Mouse (Mus musculus): ENCODE data around the gene Pik3ca. TPM values are rescaled to one million over a fixed set of nuclear protein-coding genes. Genes with fewer than 3 reads are reported as not detected.

Pik3ca gene
- total RNA-seq, 1 experiment: 19.8 TPM

GRCm38 (mm10) chr3:32490928-32491315 lies 93.5 kb downstream of the Pik3ca start:
- H3K9me3 ChIP-seq (ENCODE audit: control insufficient read depth, insufficient read depth, low read depth, low read length): no peaks in the 10 kb centered on the region
- no peaks in the 10 kb centered on the region for H3K36me3 ChIP-seq (ENCODE audit: control insufficient read depth, insufficient read depth, low read length, poor library complexity, severe bottlenecking)
- no peak for DNase-seq (ENCODE audit: low read depth, low spot score)
- H3K4me3 ChIP-seq (ENCODE audit: insufficient read depth in 1 of 2, low read depth in 1 of 2, low read length in 2 of 2, poor library complexity in 1 of 2, severe bottlenecking in 1 of 2): no peak overlapping the region
- no peak overlapping the region for H3K27ac ChIP-seq (ENCODE audit: insufficient read depth, low read depth, low read length, poor library complexity, severe bottlenecking)
- in situ Hi-C loops (cut with MboI; ENCODE audit: low sequenced_read_pairs in 2 of 2, unreplicated experiment in 2 of 2): loop anchor here in 1 of 2 experiments (25.0 kb wide), 1 partner anchor 704 kb away; no protein-coding TSS in a partner anchor
- no peak for TF ChIP-seq CHD2 (IDR thresholded peaks at IDR 0.05; ENCODE audit: low read depth, low read length)
- TF ChIP-seq MAFK (IDR thresholded peaks at IDR 0.05; ENCODE audit: insufficient read depth, low read depth, low read length): no peak
- TF ChIP-seq HCFC1 (IDR thresholded peaks at IDR 0.05; ENCODE audit: borderline replicate concordance, insufficient read depth, low read length): no peak
- TF ChIP-seq ZNF384 (IDR thresholded peaks at IDR 0.05; ENCODE audit: low read depth, low read length): no peak
- no peak for TF ChIP-seq ZC3H11A (IDR thresholded peaks at IDR 0.05; ENCODE audit: borderline replicate concordance, low read depth, low read length)
- no peaks in the 10 kb centered on the region; a peak in 2 of 4 replicates for H3K4me1 ChIP-seq (ENCODE audit: control insufficient read depth in 2 of 2, insufficient read depth in 2 of 2, low read length in 2 of 2, poor library complexity in 1 of 2)
- no peak overlapping the region for H3K9ac ChIP-seq (ENCODE audit: insufficient read depth, low read depth, low read length, poor library complexity, severe bottlenecking)

GRCm38 (mm10) chr3:32492097-32493090 lies 94.9 kb downstream of the Pik3ca start, which contains the start of gene Kcnmb3:
Gene Kcnmb3 (minus strand): TSS chr3:32492231.
- DNase-seq (ENCODE audit: low read depth, low spot score): no peak
- no peak within 1 kb of the TSS for H3K27ac ChIP-seq (ENCODE audit: insufficient read depth, low read depth, low read length, poor library complexity, severe bottlenecking)

GRCm38 (mm10) chr3:32494387-32495087 lies 97.1 kb downstream of the Pik3ca start:
- in situ Hi-C loops (cut with MboI; ENCODE audit: low sequenced_read_pairs in 2 of 2, unreplicated experiment in 2 of 2): loop anchor here in 1 of 2 experiments (25.0 kb wide), 1 partner anchor 707 kb away; no protein-coding TSS in a partner anchor
- H3K36me3 ChIP-seq (ENCODE audit: control insufficient read depth, insufficient read depth, low read length, poor library complexity, severe bottlenecking): no peaks in the 10 kb centered on the region
- H3K27ac ChIP-seq (ENCODE audit: insufficient read depth, low read depth, low read length, poor library complexity, severe bottlenecking): no peak overlapping the region
- DNase-seq (ENCODE audit: low read depth, low spot score): no peak
- H3K4me1 ChIP-seq (ENCODE audit: control insufficient read depth in 2 of 2, insufficient read depth in 2 of 2, low read length in 2 of 2, poor library complexity in 1 of 2): peaks cover 0 to 8% of the 10 kb centered on the region in 2 experiments; a peak in 2 of 4 replicates
- no peaks in the 10 kb centered on the region for H3K9me3 ChIP-seq (ENCODE audit: control insufficient read depth, insufficient read depth, low read depth, low read length)
- no peak for TF ChIP-seq CHD2 (IDR thresholded peaks at IDR 0.05; ENCODE audit: low read depth, low read length)
- no peak overlapping the region for H3K9ac ChIP-seq (ENCODE audit: insufficient read depth, low read depth, low read length, poor library complexity, severe bottlenecking)
- no peak overlapping the region for H3K4me3 ChIP-seq (ENCODE audit: insufficient read depth in 1 of 2, low read depth in 1 of 2, low read length in 2 of 2, poor library complexity in 1 of 2, severe bottlenecking in 1 of 2)

More at GRCm38 (mm10) chr3:32492097-32493090, 94.9 kb downstream of the Pik3ca start, which contains the start of gene Kcnmb3:
- Histone ChIP-seq H3K9me3 (ENCODE audit: control insufficient read depth, insufficient read depth, low read depth, low read length) (no peaks in the 10 kb centered on the region), H3K4me1 (ENCODE audit: control insufficient read depth in 2 of 2, insufficient read depth in 2 of 2, low read length in 2 of 2, poor library complexity in 1 of 2) (peaks cover 0 to 8% of the 10 kb centered on the region in 2 experiments; a peak in 2 of 4 replicates), H3K36me3 (ENCODE audit: control insufficient read depth, insufficient read depth, low read length, poor library complexity, severe bottlenecking) (no peaks in the 10 kb centered on the region), H3K9ac (ENCODE audit: insufficient read depth, low read depth, low read length, poor library complexity, severe bottlenecking) (no peak within 1 kb of the TSS), H3K4me3 (ENCODE audit: insufficient read depth in 1 of 2, low read depth in 1 of 2, low read length in 2 of 2, poor library complexity in 1 of 2, severe bottlenecking in 1 of 2) (no peak within 1 kb of the TSS; a peak in 1 of 4 replicates)
- in situ Hi-C loops (cut with MboI; ENCODE audit: low sequenced_read_pairs in 2 of 2, unreplicated experiment in 2 of 2): loop anchor here in 1 of 2 experiments (25.0 kb wide), 1 partner anchor 705 kb away; no protein-coding TSS in a partner anchor
- TF ChIP-seq ZNF384 (IDR thresholded peaks at IDR 0.05; ENCODE audit: low read depth, low read length) (no peak), CHD2 (IDR thresholded peaks at IDR 0.05; ENCODE audit: low read depth, low read length) (no peak), HCFC1 (IDR thresholded peaks at IDR 0.05; ENCODE audit: borderline replicate concordance, insufficient read depth, low read length) (no peak), MAFK (IDR thresholded peaks at IDR 0.05; ENCODE audit: insufficient read depth, low read depth, low read length) (no peak), ZC3H11A (IDR thresholded peaks at IDR 0.05; ENCODE audit: borderline replicate concordance, low read depth, low read length) (no peak)

DNA sequence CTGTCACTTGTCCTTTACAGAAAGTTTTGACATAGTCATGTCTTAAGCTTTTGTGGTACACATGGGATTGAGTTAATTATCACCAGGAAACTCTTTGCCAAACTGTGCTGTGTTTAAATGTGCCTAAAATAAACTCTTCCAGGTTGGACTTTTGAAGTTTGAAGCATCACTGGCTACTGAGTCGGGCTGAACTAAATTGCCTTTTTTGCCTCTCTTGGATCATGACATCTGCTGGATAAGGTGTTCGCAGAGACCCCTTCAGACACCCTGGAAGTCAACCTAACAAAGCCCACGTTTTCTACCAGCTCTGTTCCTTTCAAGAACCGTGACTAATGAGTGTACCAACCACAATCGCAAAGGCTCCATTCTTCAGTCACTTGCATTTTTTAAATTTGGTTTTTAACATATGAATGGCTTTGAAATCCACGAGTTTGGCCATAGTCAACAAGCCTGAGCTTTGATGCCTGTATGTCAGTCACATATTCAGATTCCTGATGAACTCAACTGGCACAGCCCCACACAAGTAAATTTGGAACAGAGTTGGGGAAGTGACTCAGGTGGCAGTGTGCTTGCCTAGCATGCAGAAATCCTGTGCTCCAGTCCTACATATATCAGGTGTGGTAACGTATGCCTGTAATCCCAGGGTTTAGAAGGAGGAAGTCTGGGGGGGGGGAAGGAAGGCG lies 97.8 kb downstream of the Pik3ca start:
- in situ Hi-C loops (cut with MboI; ENCODE audit: low sequenced_read_pairs in 2 of 2, unreplicated experiment in 2 of 2): loop anchor here in 1 of 2 experiments (25.0 kb wide), 1 partner anchor 708 kb away; no protein-coding TSS in a partner anchor
- no peak overlapping the region for H3K9ac ChIP-seq (ENCODE audit: insufficient read depth, low read depth, low read length, poor library complexity, severe bottlenecking)
- no peaks in the 10 kb centered on the region for H3K9me3 ChIP-seq (ENCODE audit: control insufficient read depth, insufficient read depth, low read depth, low read length)
- no peak overlapping the region for H3K4me3 ChIP-seq (ENCODE audit: insufficient read depth in 1 of 2, low read depth in 1 of 2, low read length in 2 of 2, poor library complexity in 1 of 2, severe bottlenecking in 1 of 2)
- DNase-seq (ENCODE audit: low read depth, low spot score): no peak
- no peak overlapping the region for H3K27ac ChIP-seq (ENCODE audit: insufficient read depth, low read depth, low read length, poor library complexity, severe bottlenecking)
- H3K36me3 ChIP-seq (ENCODE audit: control insufficient read depth, insufficient read depth, low read length, poor library complexity, severe bottlenecking): no peaks in the 10 kb centered on the region
- no peak for TF ChIP-seq ZNF384 (IDR thresholded peaks at IDR 0.05; ENCODE audit: low read depth, low read length)
- no peak for TF ChIP-seq MAFK (IDR thresholded peaks at IDR 0.05; ENCODE audit: insufficient read depth, low read depth, low read length)
- H3K4me1 ChIP-seq (ENCODE audit: control insufficient read depth in 2 of 2, insufficient read depth in 2 of 2, low read length in 2 of 2, poor library complexity in 1 of 2): peaks cover 0 to 8% of the 10 kb centered on the region in 2 experiments; a peak in 2 of 4 replicates
